Mouse (Mus musculus) lung, embryonic 16.5 days (tissue): ENCODE data around the gene Fbxl16. TPM values are rescaled to one million over a fixed set of nuclear protein-coding genes. Genes with fewer than 3 reads are reported as not detected.

Experiments
- ATAC-seq: fragments of 200-750 bp; cut with Nextera tagmentation; 2 replicates; pipeline ENCODE4 v1.8.0; 2017; ENCODE audit warnings: low read depth, mild to moderate bottlenecking, moderate library complexity
- H3K27ac ChIP-seq: fragments of 300-500 bp; sonication (generic); 2 replicates; pipeline ENCODE4 v1.5.1; 2014; ENCODE audit warnings: mild to moderate bottlenecking, control low read depth, low read length
- H3K27me3 ChIP-seq: fragments of 300-500 bp; sonication (generic); 2 replicates; pipeline ENCODE4 v1.6.1; 2014; ENCODE audit warnings: low read depth, low read length, mixed read lengths; ENCODE audit not compliant: control insufficient read depth, insufficient read depth
- H3K36me3 ChIP-seq: fragments of 300-500 bp; sonication (generic); 2 replicates; pipeline ENCODE4 v1.6.1; 2014; ENCODE audit warnings: low read length; ENCODE audit not compliant: control insufficient read depth, insufficient read depth
- H3K4me1 ChIP-seq: fragments of 300-500 bp; sonication (generic); replicated peaks from 2 replicates; pipeline ENCODE4 v1.6.1; 2014; ENCODE audit warnings: low read length, mixed read lengths; ENCODE audit not compliant: control insufficient read depth, insufficient read depth
- H3K4me2 ChIP-seq: fragments of 300-500 bp; sonication (generic); 2 replicates; pipeline ENCODE4 v1.6.1; 2014; ENCODE audit warnings: low read depth, low read length, control low read depth
- H3K4me3 ChIP-seq: fragments of 300-500 bp; sonication (generic); 2 replicates; pipeline ENCODE4 v1.5.1; 2014; ENCODE audit warnings: mild to moderate bottlenecking, low read length, control low read depth
- H3K9ac ChIP-seq: fragments of 300-500 bp; sonication (generic); 2 replicates; pipeline ENCODE4 v1.6.1; 2014; ENCODE audit warnings: low read length, control low read depth
- H3K9me3 ChIP-seq: fragments of 300-500 bp; sonication (generic); 2 replicates; pipeline ENCODE4 v1.6.1; 2016; ENCODE audit warnings: low read length; ENCODE audit not compliant: control insufficient read depth
- WGBS: fragments of 180-500 bp; shearing (Covaris S2); extraction: QIAGEN DNeasy Blood & Tissue Kit; methylation state at CpG from one replicate; pipeline ENCODE4 v1.1.7; 2014; 5-methylcytosine and 5-hydroxymethylcytosine counted together
- polyA plus RNA-seq: library from polyadenylated mRNA; unstranded; fragments of >200 nt; fragmentation: Nextera tagmentation; extraction: Ambion mirVana; gene quantifications from 2 replicates; pipeline ENCODE4 v1.2.1, GENCODE M21; 2015

Gene Fbxl16
- polyA plus RNA-seq, 1 experiment from 2014 or later: 1.1 TPM

DNA sequence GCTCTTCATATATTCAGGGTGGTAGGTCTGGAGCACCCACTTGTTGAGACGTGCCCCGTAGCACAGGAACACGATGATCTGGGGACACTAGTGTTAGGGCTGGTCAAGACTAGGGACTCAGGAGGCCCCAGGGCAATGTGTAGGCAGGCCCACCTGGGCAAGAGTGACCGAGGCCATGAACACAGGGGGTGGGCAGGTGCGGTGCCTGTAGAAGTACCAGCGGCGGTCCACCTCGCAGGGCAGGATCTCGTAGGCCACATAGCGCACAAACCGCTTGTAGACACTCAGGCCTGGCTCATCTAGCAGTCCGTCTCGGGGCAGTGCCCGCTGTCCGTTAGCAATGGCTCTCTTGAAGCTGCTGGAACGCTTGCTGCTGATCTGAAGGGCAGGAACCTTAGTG, 26.9 kb downstream of the Fbxl16 start:
- H3K27ac ChIP-seq: no peak overlapping the region
- no peak overlapping the region for H3K4me3 ChIP-seq
- WGBS: 86% methylated on average over 16 of the region's 16 CpGs
- H3K36me3 ChIP-seq: peaks cover 27% of the 10 kb centered on the region
- no peaks in the 10 kb centered on the region for H3K27me3 ChIP-seq
- no peak overlapping the region for H3K9ac ChIP-seq
- ATAC-seq: no peak
- H3K4me2 ChIP-seq: no peak overlapping the region
- peaks cover 48% of the 10 kb centered on the region for H3K4me1 ChIP-seq
- H3K9me3 ChIP-seq: no peaks in the 10 kb centered on the region

DNA sequence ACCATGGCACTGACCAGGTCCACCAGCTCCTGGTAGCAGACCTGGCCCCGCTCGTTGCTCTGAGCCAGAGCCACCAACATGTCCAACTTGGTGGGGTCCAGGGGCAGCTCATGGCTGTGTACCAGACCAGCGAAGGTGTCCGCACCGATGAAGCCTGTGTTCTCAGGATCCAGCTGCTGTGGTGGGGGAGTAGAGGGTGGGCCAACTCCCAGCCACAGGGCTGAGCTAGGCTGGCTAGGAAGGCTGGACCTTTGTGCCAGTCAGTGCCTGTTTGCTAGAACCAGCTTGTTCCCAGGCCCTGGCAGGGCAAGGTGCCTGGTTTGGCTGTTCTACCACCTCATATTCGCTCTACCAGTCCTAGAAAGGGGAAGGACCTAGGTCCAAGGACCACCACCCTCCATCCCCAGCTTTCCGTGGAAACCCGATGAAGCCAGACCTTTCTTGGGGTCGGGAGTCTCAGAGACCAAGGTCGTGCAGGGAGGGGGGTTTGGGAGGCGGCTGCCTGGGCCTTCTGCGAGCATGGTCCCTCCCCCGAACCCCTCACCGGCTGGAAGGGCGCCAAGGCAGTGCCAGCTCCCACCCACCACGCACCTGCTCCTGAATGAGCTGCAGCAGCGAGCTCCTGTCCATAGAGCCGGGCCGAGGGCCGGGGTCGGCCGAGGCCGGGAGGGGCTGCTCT, 27.7 kb downstream of the Fbxl16 start:
- H3K4me1 ChIP-seq: peaks cover 40% of the 10 kb centered on the region
- no peak for ATAC-seq
- WGBS: 20% methylated on average over 23 of the region's 23 CpGs
- no peaks in the 10 kb centered on the region for H3K9me3 ChIP-seq
- H3K9ac ChIP-seq: peak overlapping the region; percentile 60
- peaks cover 27% of the 10 kb centered on the region for H3K36me3 ChIP-seq
- peak overlapping the region; percentile 40 for H3K4me3 ChIP-seq
- H3K27me3 ChIP-seq: no peaks in the 10 kb centered on the region
- H3K27ac ChIP-seq: no peak overlapping the region
- H3K4me2 ChIP-seq: peak overlapping the region; percentile 70

DNA sequence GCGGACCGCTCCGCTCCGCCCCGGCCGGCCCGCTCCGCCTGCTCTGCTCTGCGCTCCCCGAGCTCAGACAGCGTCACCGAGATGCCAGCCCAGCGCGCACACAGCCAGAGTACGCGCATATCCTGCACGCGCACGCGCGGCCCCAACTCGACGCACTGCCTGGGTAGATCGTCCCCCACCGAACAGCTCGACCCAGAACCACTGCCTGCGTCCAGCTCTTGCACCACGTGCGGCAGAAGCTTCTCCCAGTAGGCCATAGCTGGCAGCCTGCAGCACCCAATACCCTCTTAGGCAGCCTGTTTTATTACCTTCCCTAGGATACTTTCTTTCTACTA, 28.2 kb downstream of the Fbxl16 start, which contains the start of gene Rhbdl1:
TSS of gene Rhbdl1 (minus strand) at position 220 of the 335 bp plus-strand sequence.
- Histone ChIP-seq H3K27ac (no peak within 1 kb of the TSS), H3K4me2 (peak within 1 kb of the TSS; percentile 70), H3K27me3 (no peaks in the 10 kb centered on the region), H3K9me3 (no peaks in the 10 kb centered on the region), H3K4me3 (peak within 1 kb of the TSS; percentile 40), H3K4me1 (peaks cover 35% of the 10 kb centered on the region), H3K36me3 (peaks cover 31% of the 10 kb centered on the region), H3K9ac (peak within 1 kb of the TSS; percentile 60)
- under 1% methylated on average over 29 of the region's 29 CpGs for WGBS
- ATAC-seq: 0 out of 2 replicates have a peak, but pooled peaks have one; percentile 2

DNA sequence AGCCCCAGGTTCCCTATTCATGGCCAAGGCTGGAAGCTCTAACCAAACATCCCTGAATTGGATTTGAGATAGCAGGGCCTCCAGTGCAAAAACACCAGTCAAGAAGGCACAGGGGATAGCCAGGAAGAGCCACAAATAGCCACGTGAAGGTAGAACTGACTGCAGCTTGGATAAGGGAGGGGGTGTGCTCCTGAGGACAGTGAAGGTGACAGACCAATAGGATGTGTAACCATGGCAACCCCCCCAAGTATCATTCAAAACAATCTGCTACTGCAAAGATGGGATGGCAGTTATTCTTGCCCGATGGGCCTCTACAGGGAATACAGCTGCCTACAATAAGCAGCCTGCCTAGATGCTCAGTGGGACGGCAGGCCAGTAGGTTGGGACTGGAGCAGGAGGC, 28.6 kb downstream of the Fbxl16 start:
- no peaks in the 10 kb centered on the region for H3K27me3 ChIP-seq
- H3K4me3 ChIP-seq: no peak overlapping the region
- peaks cover 34% of the 10 kb centered on the region for H3K4me1 ChIP-seq
- H3K4me2 ChIP-seq: no peak overlapping the region
- 47% methylated on average over 3 of the region's 3 CpGs for whole genome bisulfite sequencing
- H3K27ac ChIP-seq: no peak overlapping the region
- no peak for ATAC-seq
- no peaks in the 10 kb centered on the region for H3K9me3 ChIP-seq
- H3K9ac ChIP-seq: no peak overlapping the region
- peaks cover 31% of the 10 kb centered on the region for H3K36me3 ChIP-seq

DNA sequence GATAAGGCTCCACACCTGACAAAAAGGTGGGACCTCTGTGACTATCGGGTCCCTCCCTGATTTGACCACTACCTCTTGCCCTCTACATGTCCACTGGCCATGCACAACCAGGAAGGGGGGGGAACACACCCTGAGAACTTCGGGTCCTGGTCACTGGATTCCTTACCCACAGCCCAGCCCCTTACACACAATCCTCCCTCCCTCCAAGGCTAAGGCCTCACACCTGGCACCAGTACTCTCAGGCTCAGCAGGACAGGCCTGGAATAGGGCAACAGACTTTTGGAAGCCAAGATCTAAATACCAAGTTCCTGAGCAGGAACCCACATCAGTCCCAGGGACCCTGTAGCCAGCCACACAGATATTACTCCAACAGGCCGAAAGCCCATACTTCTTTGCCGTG, 30.0 kb downstream of the Fbxl16 start:
- Histone ChIP-seq H3K4me1 (peaks cover 40% of the 10 kb centered on the region), H3K9me3 (no peaks in the 10 kb centered on the region), H3K27ac (no peak overlapping the region), H3K27me3 (no peaks in the 10 kb centered on the region), H3K36me3 (peaks cover 31% of the 10 kb centered on the region), H3K9ac (no peak overlapping the region), H3K4me2 (no peak overlapping the region), H3K4me3 (no peak overlapping the region)
- 80% methylated on average over 4 of the region's 4 CpGs for WGBS
- ATAC-seq: no peak

DNA sequence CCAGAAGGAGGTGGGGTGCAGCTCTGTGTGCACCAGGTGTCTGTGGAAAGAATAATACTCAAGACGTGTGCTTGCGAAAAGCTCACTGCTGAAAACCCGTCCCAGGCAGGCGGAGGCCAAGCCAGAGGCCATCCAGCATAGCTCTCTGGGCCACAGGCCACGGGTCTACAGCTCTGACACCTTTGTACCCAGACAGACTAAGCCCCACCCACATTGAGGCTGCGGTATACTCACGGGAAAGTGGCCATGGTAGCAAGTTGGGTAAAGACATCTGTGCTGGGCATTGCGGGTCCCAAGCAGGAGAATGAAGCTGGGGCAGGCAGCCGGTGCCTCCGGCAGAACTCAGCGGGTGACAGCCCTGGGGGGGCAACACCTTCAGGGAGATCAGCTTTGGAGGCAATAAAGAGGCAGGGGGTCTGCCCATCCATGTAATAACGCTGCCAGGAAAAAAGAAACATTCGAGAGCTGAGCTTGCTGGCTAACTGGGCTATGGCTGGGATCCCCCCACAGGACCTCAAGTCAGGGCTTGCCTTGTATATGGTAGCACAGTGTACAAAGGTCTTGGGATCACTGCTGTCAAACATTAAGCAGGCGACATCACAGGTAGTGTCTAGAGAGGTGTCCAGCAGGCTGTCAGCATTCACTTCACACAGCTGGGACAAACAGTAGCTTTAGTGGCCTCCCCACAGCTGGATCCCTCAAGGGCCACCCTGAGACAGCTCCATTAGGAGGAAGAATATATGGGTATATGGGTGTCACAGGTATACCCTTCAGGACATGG, 30.8 kb downstream of the Fbxl16 start:
- H3K27ac ChIP-seq: no peak overlapping the region
- peaks cover 31% of the 10 kb centered on the region for H3K36me3 ChIP-seq
- no peaks in the 10 kb centered on the region for H3K27me3 ChIP-seq
- 82% methylated on average over 14 of the region's 14 CpGs for WGBS
- H3K4me2 ChIP-seq: no peak overlapping the region
- peaks cover 32% of the 10 kb centered on the region for H3K4me1 ChIP-seq
- H3K4me3 ChIP-seq: no peak overlapping the region
- no peak overlapping the region for H3K9ac ChIP-seq
- no peaks in the 10 kb centered on the region for H3K9me3 ChIP-seq
- no peak for ATAC-seq

DNA sequence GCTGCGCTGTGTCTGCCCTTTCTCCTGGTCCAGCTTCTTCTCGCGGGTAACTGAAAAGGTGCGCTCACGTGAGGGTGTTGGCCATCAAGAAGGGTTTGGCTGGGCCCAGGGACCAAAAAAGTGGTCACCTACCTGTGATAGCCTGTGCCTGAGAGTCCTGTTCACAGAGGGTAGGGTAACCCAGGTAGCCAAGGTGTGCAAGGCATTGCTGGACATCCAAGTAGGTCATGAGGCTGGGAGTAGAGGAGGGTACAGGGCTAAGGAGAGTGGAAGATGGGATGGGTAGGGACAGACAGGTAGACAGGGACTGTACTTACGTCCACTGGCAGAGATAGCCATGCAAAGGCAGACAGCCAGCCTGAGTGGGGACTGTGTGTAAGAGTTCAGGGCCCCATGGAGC, 31.6 kb downstream of the Fbxl16 start:
- no peak for ATAC-seq
- no peak overlapping the region for H3K9ac ChIP-seq
- no peaks in the 10 kb centered on the region for H3K27me3 ChIP-seq
- no peak overlapping the region for H3K4me2 ChIP-seq
- no peak overlapping the region for H3K4me3 ChIP-seq
- no peaks in the 10 kb centered on the region for H3K9me3 ChIP-seq
- peaks cover 28% of the 10 kb centered on the region for H3K4me1 ChIP-seq
- H3K27ac ChIP-seq: no peak overlapping the region
- H3K36me3 ChIP-seq: peaks cover 31% of the 10 kb centered on the region
- WGBS: 95% methylated on average over 6 of the region's 6 CpGs

DNA sequence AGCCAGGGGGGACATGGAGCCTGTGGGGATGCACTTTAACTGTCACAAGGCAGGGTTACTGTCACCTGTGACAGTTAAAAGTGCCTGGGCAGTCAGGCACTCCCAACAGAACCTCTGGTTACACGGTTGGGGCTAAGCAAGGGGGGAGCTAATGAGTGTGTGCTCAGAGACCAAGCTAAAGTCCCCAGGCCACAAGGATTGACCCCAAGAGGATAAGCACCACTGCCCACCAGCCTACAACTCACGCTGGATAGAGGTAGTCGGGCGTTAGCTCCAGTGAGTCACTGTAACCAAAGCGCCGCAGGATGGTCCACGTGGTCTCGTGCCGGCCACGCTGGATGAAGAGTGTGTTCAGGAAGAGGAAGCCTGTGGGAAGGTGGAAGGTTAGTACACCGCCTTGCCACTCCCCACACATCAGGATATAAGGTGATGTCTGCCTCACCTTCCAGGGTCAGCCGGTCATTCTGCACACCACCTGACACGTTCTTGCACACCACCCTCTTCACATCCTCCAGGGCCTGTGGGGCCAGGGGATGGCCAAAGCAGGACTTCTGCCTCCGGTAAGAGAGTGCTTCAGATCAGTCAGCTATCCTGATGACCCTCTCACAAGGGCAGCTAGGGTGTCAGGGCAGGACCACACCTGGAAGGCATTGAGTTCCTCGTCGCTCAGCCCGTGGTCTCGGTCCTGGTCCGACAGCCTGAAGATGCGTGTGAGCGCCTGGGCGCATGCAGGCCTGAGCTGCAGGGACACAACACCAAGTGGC, 32.4 kb downstream of the Fbxl16 start, which contains the start of gene Gm20683:
TSS of gene Gm20683 (minus strand) at position 647 of the 764 bp plus-strand sequence.
- Histone ChIP-seq H3K4me3 (no peak within 1 kb of the TSS), H3K27ac (no peak within 1 kb of the TSS), H3K9me3 (no peaks in the 10 kb centered on the region), H3K9ac (no peak within 1 kb of the TSS), H3K4me2 (no peak within 1 kb of the TSS), H3K4me1 (peaks cover 22% of the 10 kb centered on the region), H3K36me3 (peaks cover 31% of the 10 kb centered on the region), H3K27me3 (no peaks in the 10 kb centered on the region)
- 85% methylated on average over 22 of the region's 22 CpGs for WGBS
- ATAC-seq: no peak

DNA sequence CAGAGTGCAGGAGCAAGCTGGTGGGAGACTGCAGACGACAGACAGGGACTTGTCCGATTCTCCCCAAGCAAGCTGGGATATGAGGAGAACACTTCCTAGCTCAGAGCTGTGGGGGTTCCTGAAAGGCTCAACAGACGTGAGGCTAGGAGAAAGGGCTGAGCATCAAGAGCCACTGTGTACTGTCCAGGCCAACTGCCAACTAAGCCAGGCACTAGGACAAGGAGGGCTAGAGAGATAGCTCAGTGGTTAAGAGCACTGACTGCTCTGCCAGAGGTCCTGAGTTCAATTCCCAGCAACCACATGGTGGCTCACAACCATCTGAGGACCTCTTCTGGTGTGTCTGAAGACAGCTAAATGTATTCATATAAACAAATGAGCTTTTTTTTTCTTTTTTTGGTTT, 33.6 kb downstream of the Fbxl16 start:
- Histone ChIP-seq H3K27me3 (no peaks in the 10 kb centered on the region), H3K27ac (no peak overlapping the region), H3K9me3 (no peaks in the 10 kb centered on the region), H3K36me3 (peaks cover 31% of the 10 kb centered on the region), H3K9ac (no peak overlapping the region), H3K4me2 (no peak overlapping the region), H3K4me1 (peaks cover 12% of the 10 kb centered on the region), H3K4me3 (no peak overlapping the region)
- 79% methylated on average over 3 of the region's 3 CpGs for WGBS
- ATAC-seq: no peak
